Mouse (Mus musculus) left cerebral cortex, adult 9 months (tissue): ENCODE data around the gene Rab37.

Experiments
- DNase-seq, 2 experiments: peaks; one replicate each; pipeline ENCODE4 v3.0.0; 2022; ENCODE audit warnings: low spot score in 2 of 2

The Rab37 gene

DNA sequence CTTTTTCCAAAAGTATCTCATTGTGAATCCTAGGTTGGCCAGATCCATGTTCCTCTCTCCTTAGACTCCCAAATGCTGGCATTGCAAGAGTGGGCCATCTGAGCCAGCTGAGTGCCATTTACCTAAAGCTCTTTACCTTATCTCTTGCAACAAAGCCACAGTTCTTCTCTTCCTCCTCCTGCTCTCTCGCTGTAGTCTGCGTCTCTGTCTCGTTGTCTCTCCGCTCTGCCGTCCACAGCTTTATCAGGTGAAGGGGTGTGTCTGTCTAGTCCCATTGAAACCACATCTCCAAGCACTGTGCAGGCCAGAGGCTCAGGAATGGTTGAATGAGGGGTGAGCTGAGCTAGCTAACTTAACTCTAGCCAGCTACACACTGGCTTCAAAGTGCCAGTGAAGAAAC, 104.7 kb downstream of the Rab37 start:
- DNase-seq, result no peak

- no peak for DNase-seq
Measured at GRCm38 (mm10) chr11:115197558-115197957, 106.3 kb downstream of the Rab37 start.

GRCm38 (mm10) chr11:115198932-115199384, 107.7 kb downstream of the Rab37 start:
- DNase-seq, result no peak

DNA sequence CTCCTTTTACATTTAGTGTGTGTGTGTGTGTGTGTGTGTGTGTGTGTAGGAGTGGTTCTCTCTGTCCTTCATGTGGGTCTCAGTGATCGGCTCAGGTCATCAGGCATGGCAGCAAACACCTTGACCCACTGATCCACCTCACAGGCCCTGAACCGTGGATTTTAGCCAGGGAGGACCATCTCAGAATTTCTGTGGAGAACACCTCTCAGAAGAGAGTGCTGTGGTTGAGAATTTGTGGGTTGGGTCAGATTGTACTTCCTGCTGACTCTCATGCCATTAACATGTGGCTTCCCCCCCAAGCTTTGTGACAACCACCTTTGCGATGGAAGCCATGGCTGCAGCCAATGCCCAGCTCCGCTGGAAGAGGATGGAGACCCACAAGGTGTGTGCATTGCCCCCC, 109.3 kb downstream of the Rab37 start:
- DNase-seq, result no peak

- peak in 1 of 2 experiments; percentile 82 for DNase-seq
Measured at GRCm38 (mm10) chr11:115202316-115202715, 111.1 kb downstream of the Rab37 start.

GRCm38 (mm10) chr11:115202756-115203155, 111.5 kb downstream of the Rab37 start:
- DNase-seq, result no peak

- no peak for DNase-seq
Measured at GRCm38 (mm10) chr11:115208126-115208525, 116.9 kb downstream of the Rab37 start.

- DNase-seq, result no peak
Measured at GRCm38 (mm10) chr11:115208776-115209732, 117.8 kb downstream of the Rab37 start.

DNA sequence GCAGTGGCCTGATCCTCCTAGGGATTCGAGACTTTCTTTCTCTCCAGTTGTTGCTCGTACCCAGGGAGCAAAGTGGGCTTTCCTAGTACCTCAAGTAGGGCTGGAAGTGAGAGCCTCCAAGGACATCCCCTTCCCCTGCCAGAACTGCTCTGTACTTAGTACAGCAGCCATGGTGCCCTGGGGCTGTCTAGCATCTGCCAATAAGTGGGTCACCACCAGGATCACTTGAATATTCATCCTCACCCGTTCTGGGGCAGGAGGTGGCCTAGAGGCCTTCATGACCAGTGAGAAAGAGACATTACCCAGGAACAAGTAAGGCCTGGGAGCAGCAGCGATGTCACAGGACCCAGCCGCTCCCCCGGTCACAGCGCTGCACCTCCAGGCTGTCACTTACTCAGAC, 118.7 kb downstream of the Rab37 start:
- no peak for DNase-seq
